Mouse (Mus musculus) hindbrain, embryonic 14.5 days (tissue): ENCODE results near the gene Foxa1. TPM values are rescaled to one million over a fixed set of nuclear protein-coding genes. Genes with fewer than 3 reads are reported as not detected.
A peak's percentile ranks its signal among the peaks of the same experiment; 100 is the strongest.

ENCODE experiments used
- ATAC-seq: fragments of 200-750 bp; cut with Nextera tagmentation; 2 replicates; pipeline ENCODE4 v1.8.0; 2017; ENCODE audit warnings: moderate number of reproducible peaks, mild to moderate bottlenecking, moderate TSS enrichment, moderate library complexity; ENCODE audit not compliant: low FRiP score
- DNase-seq: peaks from one replicate; pipeline ENCODE4 v3.0.0-alpha.2; 2015; ENCODE audit warnings: low spot score
- H3K27ac ChIP-seq: fragments of 300-500 bp; sonication (generic); 2 replicates; pipeline ENCODE4 v1.5.1; 2014; ENCODE audit warnings: mild to moderate bottlenecking, moderate library complexity
- H3K27me3 ChIP-seq: fragments of 300-500 bp; sonication (generic); 2 replicates; pipeline ENCODE4 v1.6.1; 2014; ENCODE audit warnings: mild to moderate bottlenecking, low read length, mixed read lengths; ENCODE audit not compliant: control insufficient read depth, insufficient read depth
- H3K36me3 ChIP-seq: fragments of 300-500 bp; sonication (generic); replicated peaks from 2 replicates; pipeline ENCODE4 v1.6.1; 2014; ENCODE audit not compliant: control insufficient read depth, insufficient read depth
- H3K4me1 ChIP-seq: fragments of 300-500 bp; sonication (generic); replicated peaks from 2 replicates; pipeline ENCODE4 v1.6.1; 2014; ENCODE audit warnings: antibody characterized with exemption, low read length, mixed read lengths; ENCODE audit not compliant: control insufficient read depth, insufficient read depth
- H3K4me2 ChIP-seq: fragments of 300-500 bp; sonication (generic); replicated peaks from 2 replicates; pipeline ENCODE4 v1.6.1; 2014; ENCODE audit warnings: mild to moderate bottlenecking, moderate library complexity
- H3K4me3 ChIP-seq: fragments of 300-500 bp; sonication (generic); replicated peaks from 2 replicates; pipeline ENCODE4 v1.5.1; 2014; ENCODE audit warnings: mild to moderate bottlenecking, low read length
- H3K9ac ChIP-seq: fragments of 300-500 bp; sonication (generic); 2 replicates; pipeline ENCODE4 v1.6.1; 2014
- H3K9me3 ChIP-seq: fragments of 300-500 bp; sonication (generic); 2 replicates; pipeline ENCODE4 v1.6.1; 2016; ENCODE audit warnings: low read length; ENCODE audit not compliant: control insufficient read depth
- WGBS: fragments of 180-500 bp; shearing (Covaris S2); extraction: QIAGEN DNeasy Blood & Tissue Kit; methylation state at CpG from one replicate; pipeline ENCODE4 v1.1.7; 2014; 5-methylcytosine and 5-hydroxymethylcytosine counted together
- polyA plus RNA-seq: library from polyadenylated mRNA; unstranded; fragments of >200 nt; fragmentation: Nextera tagmentation; extraction: Ambion mirVana; gene quantifications from 2 replicates; pipeline ENCODE4 v1.2.1, GENCODE M21; 2014

Gene Foxa1
- polyA plus RNA-seq, 1 experiment from 2014 or later: 1.1 TPM

- Histone ChIP-seq H3K27ac (no peak overlapping the region), H3K4me1 (no peaks in the 10 kb centered on the region; the same call in 1 of the 2 replicates), H3K27me3 (peaks cover 96% of the 10 kb centered on the region), H3K36me3 (no peaks in the 10 kb centered on the region), H3K9ac (no peak overlapping the region), H3K4me3 (no peak overlapping the region), H3K4me2 (no peak overlapping the region), H3K9me3 (no peaks in the 10 kb centered on the region)
- ATAC-seq: no peak
- DNase-seq: no peak
- 4% methylated on average over 15 of the region's 15 CpGs for WGBS
These were observed 3.0 kb upstream of the Foxa1 start for GRCm38 (mm10) chr12:57549667-57550160.

- no peaks in the 10 kb centered on the region for H3K36me3 ChIP-seq
- no peak overlapping the region for H3K4me2 ChIP-seq
- no peak overlapping the region for H3K4me3 ChIP-seq
- H3K27me3 ChIP-seq: peaks cover 96% of the 10 kb centered on the region
- no peak overlapping the region for H3K9ac ChIP-seq
- no peaks in the 10 kb centered on the region for H3K9me3 ChIP-seq
- H3K4me1 ChIP-seq: no peaks in the 10 kb centered on the region; the same call in 1 of the 2 replicates
- WGBS: 2% methylated on average over 25 of the region's 25 CpGs
- ATAC-seq (no peak), DNase-seq (no peak)
- H3K27ac ChIP-seq: no peak overlapping the region
These were observed 2.4 kb upstream of the Foxa1 start for GRCm38 (mm10) chr12:57548981-57549666.

- DNase-seq (no peak), ATAC-seq (no peak)
- H3K4me3 ChIP-seq: no peak overlapping the region
- no peaks in the 10 kb centered on the region for H3K9me3 ChIP-seq
- WGBS: 1% methylated on average over 20 of the region's 20 CpGs
- peaks cover 96% of the 10 kb centered on the region for H3K27me3 ChIP-seq
- H3K9ac ChIP-seq: no peak overlapping the region
- H3K36me3 ChIP-seq: no peaks in the 10 kb centered on the region
- no peak overlapping the region for H3K4me2 ChIP-seq
- H3K4me1 ChIP-seq: no peaks in the 10 kb centered on the region; the same call in 1 of the 2 replicates
- H3K27ac ChIP-seq: no peak overlapping the region
These were observed 1.8 kb upstream of the Foxa1 start for GRCm38 (mm10) chr12:57548352-57548980.

DNA sequence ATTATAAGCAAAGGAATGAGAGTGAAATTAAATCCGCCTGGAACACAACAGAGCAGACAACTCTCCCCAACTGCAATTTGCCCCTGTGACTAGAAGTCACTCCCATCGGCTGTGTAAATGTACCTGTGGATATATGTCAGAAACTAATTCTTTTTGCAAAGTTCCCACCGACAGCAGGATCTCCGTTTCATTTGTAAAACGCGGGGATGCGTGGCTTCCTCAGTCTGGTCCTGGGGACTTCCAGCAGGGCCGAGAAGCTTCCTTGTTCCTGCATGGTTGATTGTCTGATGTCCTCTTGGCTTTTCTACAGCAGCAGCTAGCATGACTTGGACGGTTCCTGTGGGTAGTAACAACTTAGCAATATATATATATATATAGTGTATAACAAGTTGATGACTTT is 1.2 kb upstream of the Foxa1 start:
- WGBS: 3% methylated on average over 9 of the region's 9 CpGs
- H3K9me3 ChIP-seq: no peaks in the 10 kb centered on the region
- no peaks in the 10 kb centered on the region for H3K36me3 ChIP-seq
- ATAC-seq (no peak), DNase-seq (no peak)
- no peaks in the 10 kb centered on the region; the same call in 1 of the 2 replicates for H3K4me1 ChIP-seq
- H3K9ac ChIP-seq: no peak overlapping the region
- H3K27me3 ChIP-seq: peaks cover 96% of the 10 kb centered on the region
- no peak overlapping the region for H3K27ac ChIP-seq
- no peak overlapping the region for H3K4me3 ChIP-seq
- H3K4me2 ChIP-seq: no peak overlapping the region

DNA sequence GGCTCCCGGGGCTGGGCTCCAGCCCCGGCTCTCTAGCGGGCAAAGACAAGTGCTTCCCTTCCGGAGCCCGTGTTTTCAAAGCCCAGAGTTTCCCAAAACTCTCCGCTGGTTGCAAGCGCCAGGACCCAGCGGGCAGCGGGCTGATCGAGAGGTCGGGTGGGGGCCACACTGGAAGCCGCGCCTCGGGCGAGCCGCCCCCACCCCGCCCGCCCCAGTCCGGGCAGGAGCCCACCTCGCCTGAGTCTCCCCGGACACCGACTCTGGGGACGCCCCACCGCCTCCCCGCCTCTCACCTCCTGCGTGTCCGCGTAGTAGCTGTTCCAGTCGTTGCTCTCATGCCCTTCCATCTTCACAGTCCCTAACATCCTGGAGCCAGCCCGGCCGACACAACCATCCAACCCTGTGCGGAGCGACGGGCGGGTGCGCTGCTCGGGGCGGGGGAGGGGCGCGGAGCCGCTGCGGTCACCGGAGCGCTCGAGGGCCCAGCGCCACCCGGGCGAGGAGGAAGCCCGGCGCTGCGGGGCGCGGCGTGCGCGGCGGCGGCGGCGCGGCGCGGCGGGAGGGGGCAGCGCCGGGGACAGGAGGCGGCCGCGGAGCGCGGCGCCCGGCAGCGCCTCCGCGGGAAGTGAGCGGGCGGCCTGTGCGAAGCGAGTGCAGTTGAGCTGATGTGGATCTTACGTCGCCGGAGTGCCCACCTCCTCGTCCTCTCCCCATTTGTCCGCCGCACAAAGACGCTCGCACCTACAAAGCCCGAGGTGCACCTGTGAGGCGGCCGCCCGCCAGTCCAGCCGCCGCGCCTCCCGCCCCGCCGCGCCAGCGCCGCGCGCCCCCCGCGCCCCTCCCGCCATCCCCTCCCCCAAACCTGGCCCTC is 1.1 kb downstream of the Foxa1 start:
- ATAC-seq (peak; percentile 59), DNase-seq (no peak)
- H3K9ac ChIP-seq: 0 out of 2 replicates have a peak overlapping the region, but pooled peaks have one; percentile 7
- peaks cover 96% of the 10 kb centered on the region for H3K27me3 ChIP-seq
- no peaks in the 10 kb centered on the region; the same call in 1 of the 2 replicates for H3K4me1 ChIP-seq
- H3K9me3 ChIP-seq: no peaks in the 10 kb centered on the region
- H3K4me2 ChIP-seq: peak overlapping the region; percentile 67
- H3K27ac ChIP-seq: no peak overlapping the region
- H3K36me3 ChIP-seq: no peaks in the 10 kb centered on the region
- under 1% methylated on average over 67 of the region's 106 CpGs for WGBS
- peak overlapping the region; percentile 24 for H3K4me3 ChIP-seq

DNA sequence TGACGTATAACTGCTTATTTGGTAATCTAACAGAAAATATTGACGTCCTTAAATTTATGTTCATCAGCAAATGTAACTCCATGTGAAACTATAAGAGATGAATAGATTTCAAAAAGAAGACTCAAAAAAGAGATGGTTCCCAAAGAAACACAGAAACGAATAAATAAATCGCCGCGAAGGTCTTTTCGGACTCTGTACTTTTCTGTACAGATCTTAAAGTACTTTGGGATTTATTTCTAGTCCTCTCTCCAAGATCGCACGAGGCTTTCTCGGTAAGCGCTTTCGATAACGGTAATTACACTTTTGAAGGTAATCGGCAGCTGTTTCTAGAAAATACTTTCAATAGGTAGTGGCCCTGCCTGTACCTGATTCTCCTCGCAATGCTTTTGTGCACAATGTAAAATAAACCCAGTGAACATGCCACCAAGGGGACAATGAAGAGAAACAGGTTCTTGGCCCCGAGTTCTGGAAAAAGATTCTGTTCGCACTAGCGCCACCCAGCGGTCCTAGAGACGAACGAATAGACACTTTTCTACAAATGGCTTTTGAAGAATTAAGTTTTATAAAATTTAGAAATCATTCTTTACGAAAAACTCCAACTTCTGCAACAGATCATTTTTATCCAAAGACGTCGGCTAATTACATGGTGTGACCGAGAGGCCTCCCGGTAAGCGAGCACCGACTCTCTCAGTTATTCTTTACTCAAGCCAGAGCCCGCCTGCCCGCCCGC is 1.9 kb downstream of the Foxa1 start:
- Histone ChIP-seq H3K27me3 (peaks cover 92% of the 10 kb centered on the region), H3K4me2 (peak overlapping the region; percentile 67), H3K27ac (no peak overlapping the region), H3K9me3 (no peaks in the 10 kb centered on the region), H3K4me1 (no peaks in the 10 kb centered on the region; the same call in 1 of the 2 replicates), H3K36me3 (no peaks in the 10 kb centered on the region), H3K4me3 (peak overlapping the region; percentile 24), H3K9ac (no peak overlapping the region)
- WGBS: 2% methylated on average over 31 of the region's 31 CpGs
- ATAC-seq (no peak), DNase-seq (peak; percentile 72)

GRCm38 (mm10) chr12:57543627-57543991 is 3.1 kb downstream of the Foxa1 start:
- DNase-seq: no peak

GRCm38 (mm10) chr12:57542746-57543626 is 3.7 kb downstream of the Foxa1 start:
- peaks cover 90% of the 10 kb centered on the region for H3K27me3 ChIP-seq
- no peak overlapping the region for H3K9ac ChIP-seq
- no peak overlapping the region for H3K27ac ChIP-seq
- H3K36me3 ChIP-seq: no peaks in the 10 kb centered on the region
- H3K4me3 ChIP-seq: peak overlapping the region; percentile 11
- under 1% methylated on average over 54 of the region's 63 CpGs for WGBS
- no peaks in the 10 kb centered on the region for H3K9me3 ChIP-seq
- no peak for DNase-seq
- peak; percentile 6; the same call in 1 of the 2 replicates for ATAC-seq
- no peak overlapping the region for H3K4me2 ChIP-seq
- no peaks in the 10 kb centered on the region; the same call in 1 of the 2 replicates for H3K4me1 ChIP-seq

More at GRCm38 (mm10) chr12:57543627-57543991, 3.1 kb downstream of the Foxa1 start:
- H3K9ac ChIP-seq: no peak overlapping the region
- no peaks in the 10 kb centered on the region for H3K9me3 ChIP-seq
- H3K36me3 ChIP-seq: no peaks in the 10 kb centered on the region
- peak overlapping the region; percentile 6; the same call in 1 of the 2 replicates for H3K4me3 ChIP-seq
- no peak overlapping the region for H3K4me2 ChIP-seq
- 5% methylated on average over 10 of the region's 10 CpGs for WGBS
- ATAC-seq: no peak
- no peaks in the 10 kb centered on the region; the same call in 1 of the 2 replicates for H3K4me1 ChIP-seq
- no peak overlapping the region for H3K27ac ChIP-seq
- peaks cover 90% of the 10 kb centered on the region for H3K27me3 ChIP-seq
